Mouse (Mus musculus) forebrain, postnatal 0 days (tissue): ENCODE results near the gene Jtb. TPM values are rescaled to one million over a fixed set of nuclear protein-coding genes. Genes with fewer than 3 reads are reported as not detected.

Source experiments
- ATAC-seq: fragments of 200-750 bp; cut with Nextera tagmentation; 2 replicates; pipeline ENCODE4 v1.8.0; 2017; ENCODE audit warnings: mild to moderate bottlenecking, moderate library complexity
- DNase-seq: peaks from one replicate; pipeline ENCODE4 v3.0.0-alpha.2; 2015
- H3K27ac ChIP-seq: fragments of 300-500 bp; sonication (generic); 2 replicates; pipeline ENCODE4 v1.5.1; 2014; ENCODE audit warnings: low read depth, mild to moderate bottlenecking, antibody characterized with exemption, low read length, moderate library complexity, mixed read lengths
- H3K27me3 ChIP-seq: fragments of 300-500 bp; sonication (generic); 2 replicates; pipeline ENCODE4 v1.6.1; 2014; ENCODE audit warnings: mild to moderate bottlenecking, low read length, mixed read lengths; ENCODE audit not compliant: insufficient read depth
- H3K36me3 ChIP-seq: fragments of 300-500 bp; sonication (generic); 2 replicates; pipeline ENCODE4 v1.6.1; 2014; ENCODE audit warnings: mild to moderate bottlenecking, moderate library complexity; ENCODE audit not compliant: insufficient read depth
- H3K4me1 ChIP-seq: fragments of 300-500 bp; sonication (generic); 2 replicates; pipeline ENCODE4 v1.6.1; 2014; ENCODE audit warnings: antibody characterized with exemption; ENCODE audit not compliant: insufficient read depth
- H3K4me2 ChIP-seq: fragments of 300-500 bp; sonication (generic); 2 replicates; pipeline ENCODE4 v1.6.1; 2014; ENCODE audit warnings: low read depth, mild to moderate bottlenecking, moderate library complexity
- H3K4me3 ChIP-seq: fragments of 300-500 bp; sonication (generic); 2 replicates; pipeline ENCODE4 v1.5.1; 2014; ENCODE audit warnings: low read depth, low read length, mixed read lengths
- H3K9ac ChIP-seq: fragments of 300-500 bp; sonication (generic); 2 replicates; pipeline ENCODE4 v1.6.1; 2014; ENCODE audit warnings: mild to moderate bottlenecking
- H3K9me3 ChIP-seq: fragments of 300-500 bp; sonication (generic); 2 replicates; pipeline ENCODE4 v1.6.1; 2016; ENCODE audit warnings: low read length
- CTCF ChIP-seq: sonication (generic); IDR thresholded peaks from 2 replicates; pipeline ENCODE4 v1.5.1; 2016; ENCODE audit warnings: antibody characterized with exemption, control low read depth, low read depth
- WGBS: fragments of 180-500 bp; shearing (Covaris S2); extraction: QIAGEN DNeasy Blood & Tissue Kit; methylation state at CpG from one replicate; pipeline ENCODE4 v1.1.7; 2014; 5-methylcytosine and 5-hydroxymethylcytosine counted together
- microRNA-seq, 2 experiments: library from miRNA; unstranded; fragments of <30 nt; microRNA quantifications; one replicate each; pipeline ENCODE4; 2016
- polyA plus RNA-seq: library from polyadenylated mRNA; unstranded; fragments of >200 nt; fragmentation: Nextera tagmentation; extraction: Ambion mirVana; gene quantifications from 2 replicates; pipeline ENCODE4 v1.2.1, GENCODE M21; 2015
- total RNA-seq: library from RNA; depleted of rRNA; stranded (reverse); fragments of >200 nt; gene quantifications from 2 replicates; pipeline ENCODE4 v1.2.3, GENCODE M21; 2014; rRNA removed

Jtb gene
- total and polyA plus RNA-seq, 2 experiments from 2014 or later = 70.1 to 131 TPM

GRCm38 (mm10) chr3:90279216-90279615, 47.8 kb downstream of the Jtb start:
- peaks cover 45% of the 10 kb centered on the region for H3K36me3 ChIP-seq
- no peak overlapping the region for H3K27ac ChIP-seq
- TF ChIP-seq CTCF = no peak
- no peaks in the 10 kb centered on the region for H3K4me1 ChIP-seq
- WGBS = 92% methylated on average over 9 of the region's 9 CpGs
- no peaks in the 10 kb centered on the region for H3K27me3 ChIP-seq
- no peaks in the 10 kb centered on the region for H3K9me3 ChIP-seq
- H3K9ac ChIP-seq = no peak overlapping the region
- DNase-seq (no peak), ATAC-seq (no peak)
- no peak overlapping the region for H3K4me2 ChIP-seq
- no peak overlapping the region for H3K4me3 ChIP-seq

GRCm38 (mm10) chr3:90279743-90280142, 48.3 kb downstream of the Jtb start:
- no peak overlapping the region for H3K4me3 ChIP-seq
- no peak overlapping the region for H3K4me2 ChIP-seq
- H3K9ac ChIP-seq = no peak overlapping the region
- H3K27me3 ChIP-seq = no peaks in the 10 kb centered on the region
- no peak overlapping the region for H3K27ac ChIP-seq
- H3K4me1 ChIP-seq = no peaks in the 10 kb centered on the region
- peaks cover 43% of the 10 kb centered on the region for H3K36me3 ChIP-seq
- 97% methylated on average over 7 of the region's 7 CpGs for WGBS
- TF ChIP-seq CTCF = no peak
- no peaks in the 10 kb centered on the region for H3K9me3 ChIP-seq
- DNase-seq = no peak
- no peak for ATAC-seq

DNA sequence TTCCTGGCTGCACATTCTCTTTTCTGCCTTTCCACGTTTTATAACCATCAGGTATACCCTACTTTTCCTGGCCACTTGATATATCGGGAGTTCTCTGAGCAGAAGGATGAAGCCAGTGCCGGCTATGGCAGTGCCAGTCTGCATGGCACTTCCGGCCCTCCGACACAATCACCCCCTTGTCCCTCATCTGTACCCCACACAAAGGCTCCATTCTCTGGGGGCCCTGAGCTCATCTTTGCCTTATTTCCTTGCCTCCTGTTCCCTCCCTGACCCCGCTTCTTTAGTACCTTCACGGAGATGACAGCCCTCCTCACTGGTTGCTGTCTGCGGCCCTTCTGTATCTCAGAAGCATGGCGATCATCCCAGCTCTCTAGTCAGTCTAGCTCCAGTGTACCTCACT, 49.3 kb downstream of the Jtb start:
- Histone ChIP-seq H3K9me3 (no peaks in the 10 kb centered on the region), H3K27ac (no peak overlapping the region), H3K9ac (no peak overlapping the region), H3K36me3 (peaks cover 40% of the 10 kb centered on the region), H3K4me2 (no peak overlapping the region), H3K27me3 (no peaks in the 10 kb centered on the region), H3K4me3 (no peak overlapping the region), H3K4me1 (no peaks in the 10 kb centered on the region)
- no peak for ATAC-seq
- no peak for TF ChIP-seq CTCF
- no peak for DNase-seq
- WGBS = 90% methylated on average over 9 of the region's 9 CpGs

GRCm38 (mm10) chr3:90284150-90284549, 52.8 kb downstream of the Jtb start:
- H3K4me1 ChIP-seq = no peaks in the 10 kb centered on the region
- no peak overlapping the region for H3K27ac ChIP-seq
- H3K27me3 ChIP-seq = no peaks in the 10 kb centered on the region
- 96% methylated on average over 2 of the region's 2 CpGs for WGBS
- H3K9me3 ChIP-seq = no peaks in the 10 kb centered on the region
- H3K36me3 ChIP-seq = peaks cover 16% of the 10 kb centered on the region
- DNase-seq (no peak), ATAC-seq (no peak)
- H3K4me2 ChIP-seq = no peak overlapping the region
- H3K9ac ChIP-seq = no peak overlapping the region
- H3K4me3 ChIP-seq = no peak overlapping the region
- no peak for TF ChIP-seq CTCF

Small RNA genes lying within 50 kb of the gene (microRNA-seq; reads per million reads assigned to microRNA genes)
- 0.12 to 0.39 reads per million in 2 experiments for gene Mir7012

Other genes starting within 250 kb of the Jtb start
- gene Hax1, start 232.8 kb upstream of the Jtb start, total RNA-seq = 43.9 and 59.8 TPM in 2 replicates
- 73.4 and 78.2 TPM in 2 replicates for gene Hax1, start 232.8 kb upstream of the Jtb start, polyA plus RNA-seq
- gene 4933434E20Rik, start 180.0 kb upstream of the Jtb start, total RNA-seq = 91.3 and 94.7 TPM in 2 replicates
- gene 4933434E20Rik, start 180.0 kb upstream of the Jtb start, polyA plus RNA-seq = 213 and 221 TPM in 2 replicates
- gene Ubap2l, start 179.0 kb upstream of the Jtb start, total RNA-seq = 76.9 and 103 TPM in 2 replicates
- gene Ubap2l, start 179.0 kb upstream of the Jtb start, polyA plus RNA-seq = 93.8 and 118 TPM in 2 replicates
- 315 and 316 TPM in 2 replicates for gene Tpm3, start 158.9 kb upstream of the Jtb start, total RNA-seq
- gene Tpm3, start 158.9 kb upstream of the Jtb start, polyA plus RNA-seq = 419 and 440 TPM in 2 replicates
- gene Nup210l, start 127.5 kb upstream of the Jtb start, total RNA-seq = 0.31 and 0.38 TPM in 2 replicates
- gene Nup210l, start 127.5 kb upstream of the Jtb start, polyA plus RNA-seq = 0.10 and 0.11 TPM in 2 replicates
- gene Rps27, start 17.9 kb upstream of the Jtb start, total RNA-seq = 2,552 and 3,359 TPM in 2 replicates
- 824 and 1,232 TPM in 2 replicates for gene Rps27, start 17.9 kb upstream of the Jtb start, polyA plus RNA-seq
- gene Rab13, start 17.9 kb upstream of the Jtb start, total RNA-seq = 9.8 and 11.4 TPM in 2 replicates
- gene Rab13, start 17.9 kb upstream of the Jtb start, polyA plus RNA-seq = 16.3 and 20.1 TPM in 2 replicates
- gene Creb3l4, start 11.9 kb downstream of the Jtb start, total RNA-seq = 1.4 and 2.7 TPM in 2 replicates
- gene Creb3l4, start 11.9 kb downstream of the Jtb start, polyA plus RNA-seq = 0.91 and 1.0 TPM in 2 replicates
- gene Slc39a1, start 16.6 kb downstream of the Jtb start, total RNA-seq = 68.1 and 72.0 TPM in 2 replicates
- gene Slc39a1, start 16.6 kb downstream of the Jtb start, polyA plus RNA-seq = 50.0 and 51.6 TPM in 2 replicates
- 13.9 and 17.2 TPM in 2 replicates for gene Crtc2, start 22.6 kb downstream of the Jtb start, total RNA-seq
- 12.9 and 14.7 TPM in 2 replicates for gene Crtc2, start 22.6 kb downstream of the Jtb start, polyA plus RNA-seq
- gene Dennd4b, start 33.6 kb downstream of the Jtb start, total RNA-seq = 20.1 and 29.8 TPM in 2 replicates
- 4.4 and 5.1 TPM in 2 replicates for gene Dennd4b, start 33.6 kb downstream of the Jtb start, polyA plus RNA-seq
- 29.5 and 34.1 TPM in 2 replicates for gene Gatad2b, start 61.6 kb downstream of the Jtb start, total RNA-seq
- 6.9 and 12.6 TPM in 2 replicates for gene Gatad2b, start 61.6 kb downstream of the Jtb start, polyA plus RNA-seq
- 47.4 and 50.8 TPM in 2 replicates for gene Slc27a3, start 158.3 kb downstream of the Jtb start, total RNA-seq
- gene Slc27a3, start 158.3 kb downstream of the Jtb start, polyA plus RNA-seq = 23.7 and 25.0 TPM in 2 replicates
- 49.7 and 51.5 TPM in 2 replicates for gene Ints3, start 202.0 kb downstream of the Jtb start, total RNA-seq
- gene Ints3, start 202.0 kb downstream of the Jtb start, polyA plus RNA-seq = 16.0 and 20.6 TPM in 2 replicates
- 2.7 and 6.9 TPM in 2 replicates for gene Npr1, start 234.3 kb downstream of the Jtb start, total RNA-seq
- 1.7 and 2.1 TPM in 2 replicates for gene Npr1, start 234.3 kb downstream of the Jtb start, polyA plus RNA-seq
- 199 and 239 TPM in 2 replicates for gene Ilf2, start 244.5 kb downstream of the Jtb start, total RNA-seq
- gene Ilf2, start 244.5 kb downstream of the Jtb start, polyA plus RNA-seq = 170 and 191 TPM in 2 replicates